Mouse (Mus musculus) Patski (cell line): ENCODE results near the gene Ptpn12. TPM values are rescaled to one million over a fixed set of nuclear protein-coding genes. Genes with fewer than 3 reads are reported as not detected.

Experiments used
- ATAC-seq: fragments of 100-300 bp; one replicate; pipeline ENCODE4 v1.8.0; 2021
- CTCF ChIA-PET: fragments of 350-600 bp; sonication (Branson Sonifier 250); formaldehyde crosslinking; loops from one replicate; lab custom pipeline; 2022; ENCODE audit warnings: inconsistent platforms; lab: Charles Lee
- POLR2A ChIA-PET: fragments of 350-600 bp; sonication (Branson Sonifier 250); formaldehyde crosslinking; loops from one replicate; lab custom pipeline; 2022; ENCODE audit warnings: antibody characterized with exemption, inconsistent platforms; lab: Charles Lee
- DNase-seq: peaks from one replicate; pipeline ENCODE4 v3.0.0-alpha.2; 2011; ENCODE audit warnings: low read depth, low spot score
- H3K27me3 ChIP-seq: fragments of 371-371 bp; one replicate; pipeline ENCODE4 v1.5.1; 2021
- CTCF ChIP-seq: fragments of 100-300 bp; IDR thresholded peaks from one replicate; pipeline ENCODE4 v1.5.1; 2021
- in situ Hi-C: fragments of 300-500 bp; cut with MboI; formaldehyde crosslinking; loops from 3 replicates; pipeline ENCODE4 v1.11.1; 2018; ENCODE audit warnings: low pct_unique_long_range_greater_than_20kb, mixed read lengths
- polyA plus RNA-seq: library from polyadenylated mRNA; unstranded; gene quantifications from one replicate; pipeline ENCODE4 v1.2.3, GENCODE M21; 2021

Ptpn12 gene
- polyA plus RNA-seq, 1 experiment from 2014 or later: 62.0 TPM

- no peaks in the 10 kb centered on the region for H3K27me3 ChIP-seq
- ATAC-seq (no peak), DNase-seq (no peak)
- POLR2A ChIA-PET: no interaction called here
- in situ Hi-C loops: loop anchor here (5.0 kb wide), 1 partner anchor 33 kb away; no protein-coding TSS in a partner anchor
- no peak for TF ChIP-seq CTCF
- CTCF ChIA-PET: interaction anchor here (1.2 kb wide), 1 partner anchor 15 kb away, joined by 5 read pairs; no protein-coding TSS in a partner anchor
Observed at GRCm38 (mm10) chr5:21050061-21050769, 5.5 kb downstream of the Ptpn12 start.

- ChIA-PET POLR2A (no interaction called here), CTCF (interaction anchor here (1.2 kb wide), 1 partner anchor 14 kb away, joined by 5 read pairs; no protein-coding TSS in a partner anchor)
- H3K27me3 ChIP-seq: no peaks in the 10 kb centered on the region
- no peak for TF ChIP-seq CTCF
- in situ Hi-C loops: no loop called here
- ATAC-seq (no peak), DNase-seq (no peak)
Observed at GRCm38 (mm10) chr5:21049006-21049405, 6.7 kb downstream of the Ptpn12 start.

GRCm38 (mm10) chr5:21047114-21047513 lies 8.6 kb downstream of the Ptpn12 start:
- DNase-seq (no peak), ATAC-seq (no peak)
- in situ Hi-C loops: no loop called here
- POLR2A ChIA-PET: no interaction called here
- no peak for TF ChIP-seq CTCF
- CTCF ChIA-PET: no interaction called here
- no peaks in the 10 kb centered on the region for H3K27me3 ChIP-seq

GRCm38 (mm10) chr5:21046150-21047048 lies 9.3 kb downstream of the Ptpn12 start:
- TF ChIP-seq CTCF: no peak
- DNase-seq (no peak), ATAC-seq (no peak)
- ChIA-PET POLR2A (no interaction called here), CTCF (interaction anchor here (1.5 kb wide), 1 partner anchor 8 kb away, joined by 3 read pairs; no protein-coding TSS in a partner anchor)
- in situ Hi-C loops: no loop called here
- no peaks in the 10 kb centered on the region for H3K27me3 ChIP-seq

DNA sequence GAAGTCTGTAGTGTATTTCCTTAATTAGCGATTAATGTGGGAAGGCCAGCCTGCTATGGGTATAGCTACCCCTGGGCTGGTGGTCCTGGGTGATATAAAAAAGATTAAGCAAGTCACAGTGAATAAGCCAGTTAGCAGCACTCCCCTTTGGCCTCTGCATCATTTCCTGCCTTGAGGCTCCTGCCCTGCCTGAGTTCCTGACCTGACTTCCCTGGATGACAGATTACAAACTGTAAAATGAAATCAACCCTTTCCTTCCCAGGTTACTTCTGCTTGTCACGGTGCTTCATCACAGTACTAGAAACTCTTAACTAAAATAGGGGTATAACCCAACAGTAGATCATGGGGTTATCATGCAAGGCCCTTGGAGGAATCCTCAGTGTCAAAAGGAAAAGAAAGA lies 10.2 kb downstream of the Ptpn12 start:
- POLR2A ChIA-PET: no interaction called here
- no peak for TF ChIP-seq CTCF
- CTCF ChIA-PET: interaction anchor here (0.8 to 1.5 kb wide), 2 partner anchors 9 to 16 kb away, joined by 3 read pairs; no protein-coding TSS in a partner anchor
- DNase-seq (no peak), ATAC-seq (no peak)
- in situ Hi-C loops: no loop called here
- H3K27me3 ChIP-seq: no peaks in the 10 kb centered on the region

DNA sequence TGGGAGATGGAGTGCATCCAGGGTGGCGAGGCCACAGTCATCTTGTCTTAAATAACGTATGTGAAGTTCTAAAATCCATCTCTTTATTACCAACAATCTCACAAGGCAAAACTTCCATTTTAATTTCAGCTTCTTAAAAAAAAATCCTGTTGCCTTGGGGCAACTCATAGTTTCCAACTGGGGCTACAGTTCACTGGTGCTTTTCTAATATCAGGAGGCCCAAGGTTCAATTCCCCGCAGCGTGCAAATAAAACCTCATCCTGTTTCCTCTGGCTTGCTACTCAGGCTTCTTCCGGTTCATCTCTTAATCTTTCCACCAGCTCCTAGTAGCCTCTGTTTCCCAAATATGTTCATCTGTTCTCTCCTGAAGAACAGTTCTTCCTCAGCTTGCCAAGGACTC lies 17.6 kb downstream of the Ptpn12 start:
- no peak for TF ChIP-seq CTCF
- DNase-seq (no peak), ATAC-seq (no peak)
- POLR2A ChIA-PET: no interaction called here
- no peaks in the 10 kb centered on the region for H3K27me3 ChIP-seq
- in situ Hi-C loops: no loop called here
- CTCF ChIA-PET: interaction anchor here (1.2 kb wide), 1 partner anchor 9 kb away, joined by 8 read pairs; no protein-coding TSS in a partner anchor

GRCm38 (mm10) chr5:21035689-21036480 lies 19.8 kb downstream of the Ptpn12 start:
- no peak for TF ChIP-seq CTCF
- H3K27me3 ChIP-seq: no peaks in the 10 kb centered on the region
- ChIA-PET CTCF (interaction anchor here (1.3 kb wide), 1 partner anchor 13 kb away, joined by 5 read pairs; no protein-coding TSS in a partner anchor), POLR2A (no interaction called here)
- DNase-seq (no peak), ATAC-seq (no peak)
- in situ Hi-C loops: no loop called here

DNA sequence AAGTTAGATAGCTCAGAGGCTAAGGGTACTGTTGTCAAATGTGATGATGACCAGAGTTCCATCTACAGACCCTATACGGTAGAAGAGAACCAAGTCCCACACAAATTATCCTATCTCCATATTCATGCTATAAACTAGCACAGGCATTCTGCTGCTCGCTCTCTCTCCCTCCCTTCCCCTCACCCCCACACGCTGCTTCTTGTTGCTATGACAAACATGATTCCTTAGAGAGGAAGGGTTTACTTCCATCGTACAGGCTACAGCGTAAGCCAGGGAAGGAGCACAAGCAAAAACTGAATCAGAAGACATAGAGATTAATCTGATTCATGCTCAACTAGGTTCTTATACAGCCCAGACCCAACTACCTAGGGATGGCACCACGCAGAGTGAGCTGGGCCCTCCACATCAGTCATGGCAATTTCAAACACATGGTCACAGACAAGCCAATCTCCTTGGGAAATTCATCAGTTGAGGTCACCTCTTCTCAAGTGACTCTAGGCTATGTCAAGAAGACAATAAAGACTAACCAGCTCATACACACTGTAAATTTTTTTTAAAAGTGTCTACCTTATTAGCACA lies 21.2 kb downstream of the Ptpn12 start:
- DNase-seq: no peak
- no peak for ATAC-seq
- POLR2A ChIA-PET: no interaction called here
- CTCF ChIA-PET: interaction anchor here (0.6 to 1.3 kb wide), 2 partner anchors 11 to 15 kb away, joined by 3 to 5 read pairs; no protein-coding TSS in a partner anchor
- TF ChIP-seq CTCF: no peak
- no peaks in the 10 kb centered on the region for H3K27me3 ChIP-seq
- in situ Hi-C loops: no loop called here

DNA sequence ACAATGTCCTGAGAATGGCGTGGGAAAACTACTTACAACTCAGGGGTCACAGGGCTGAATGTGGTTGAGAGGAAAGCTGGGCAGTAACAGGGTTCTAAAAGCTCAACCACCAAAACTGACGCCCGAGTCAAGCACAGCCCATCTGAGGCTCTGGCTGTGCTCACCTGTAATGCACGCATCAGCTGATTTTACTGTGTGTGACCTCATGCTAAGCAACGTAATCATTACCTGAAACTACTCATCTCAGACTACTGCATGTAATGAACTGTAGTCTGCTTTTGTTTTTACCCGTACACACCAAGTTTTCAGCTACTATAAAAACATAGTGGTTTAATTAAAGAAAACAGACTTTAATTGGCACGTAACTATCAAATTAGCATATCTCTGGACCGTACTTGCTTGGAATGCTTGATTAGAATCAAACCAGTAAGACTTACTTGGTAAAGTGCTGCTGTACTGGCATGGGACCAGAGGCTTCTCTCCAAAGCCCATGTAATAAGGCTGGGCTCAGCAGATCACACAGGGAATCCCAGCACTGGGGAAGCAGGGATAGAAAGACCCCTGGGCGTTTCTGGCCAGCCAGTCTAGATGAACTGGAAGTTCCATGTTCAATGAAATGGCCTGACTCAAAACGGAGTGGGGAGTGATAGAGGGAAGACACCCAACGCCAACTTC lies 22.2 kb downstream of the Ptpn12 start:
- DNase-seq (no peak), ATAC-seq (no peak)
- ChIA-PET POLR2A (no interaction called here), CTCF (interaction anchor here (0.6 to 1.1 kb wide), 4 partner anchors 10 to 19 kb away, joined by 3 to 4 read pairs (median 4); no protein-coding TSS in a partner anchor)
- no peak for TF ChIP-seq CTCF
- in situ Hi-C loops: no loop called here
- no peaks in the 10 kb centered on the region for H3K27me3 ChIP-seq
